ENCODE assay signal across 8 mouse cellular contexts in the genomic region with DNA sequence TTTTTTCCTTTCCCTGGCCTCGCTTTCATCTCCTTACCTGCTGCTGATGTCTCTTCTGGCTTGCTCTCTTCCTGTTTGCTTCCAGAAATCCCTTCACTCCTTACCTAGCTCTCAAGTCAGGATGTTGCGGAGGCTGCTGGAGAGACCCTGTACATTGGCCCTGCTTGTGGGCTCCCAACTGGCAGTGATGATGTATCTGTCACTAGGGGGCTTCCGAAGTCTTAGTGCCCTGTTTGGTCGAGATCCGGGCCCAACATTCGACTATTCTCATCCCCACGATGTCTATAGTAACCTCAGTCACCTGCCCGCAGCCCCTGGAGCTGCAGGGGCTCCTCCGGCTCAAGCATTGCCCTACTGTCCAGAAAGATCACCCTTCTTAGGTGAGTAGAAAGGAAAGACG. TPM values are rescaled to one million over a fixed set of nuclear protein-coding genes. Genes with fewer than 3 reads are reported as not detected.
DNase-seq lines count a peak whose midpoint lies in the region; ATAC-seq lines count a peak whose summit lies in the region.

No protein-coding gene starts in this region.

- peaks cover 12% of the 10 kb centered on the region for H3K4me1 ChIP-seq in heart, embryonic 12.5 days (replicated peaks)
- peaks cover 12% of the 10 kb centered on the region for H3K4me1 ChIP-seq in neural tube, embryonic 12.5 days
- H3K4me1 ChIP-seq in liver, embryonic 13.5 days (replicated peaks), result peaks cover 60% of the 10 kb centered on the region

- no peak for ATAC-seq in heart, embryonic 12.5 days (ENCODE audit: insufficient number of reproducible peaks, low FRiP score)
- no peak for ATAC-seq in neural tube, embryonic 12.5 days (ENCODE audit: low FRiP score, low read depth)
- no peak for ATAC-seq in liver, embryonic 13.5 days (ENCODE audit: low read depth)
- no peak for ATAC-seq in megakaryocyte progenitor cell, adult 5-6 weeks (replicated peaks; ENCODE audit: poor library complexity)

- H3K27ac ChIP-seq in heart, embryonic 12.5 days (ENCODE audit: poor library complexity, severe bottlenecking), result no peak overlapping the region
- no peak overlapping the region for H3K27ac ChIP-seq in neural tube, embryonic 12.5 days
- H3K27ac ChIP-seq in liver, embryonic 13.5 days, result peak overlapping the region; percentile 87

- no peak overlapping the region for H3K4me3 ChIP-seq in heart, embryonic 12.5 days
- no peak overlapping the region for H3K4me3 ChIP-seq in neural tube, embryonic 12.5 days
- H3K4me3 ChIP-seq in liver, embryonic 13.5 days (replicated peaks), result peak overlapping the region; percentile 85

- H3K27me3 ChIP-seq in heart, embryonic 12.5 days (replicated peaks), result no peaks in the 10 kb centered on the region
- H3K27me3 ChIP-seq in neural tube, embryonic 12.5 days (replicated peaks), result no peaks in the 10 kb centered on the region
- H3K27me3 ChIP-seq in liver, embryonic 13.5 days, result no peaks in the 10 kb centered on the region

- H3K9ac ChIP-seq in heart, embryonic 12.5 days, result no peak overlapping the region
- H3K9ac ChIP-seq in neural tube, embryonic 12.5 days, result no peak overlapping the region
- H3K9ac ChIP-seq in liver, embryonic 13.5 days, result peak overlapping the region; percentile 88

- 66% methylated on average over 10 of the region's 10 CpGs for WGBS in heart, embryonic 12.5 days
- 77% methylated on average over 10 of the region's 10 CpGs for WGBS in neural tube, embryonic 12.5 days
- 54% methylated on average over 10 of the region's 10 CpGs for WGBS in liver, embryonic 13.5 days (ENCODE audit: insufficient replicate concordance)

- H3K36me3 ChIP-seq in heart, embryonic 12.5 days, result peaks cover 49% of the 10 kb centered on the region
- peaks cover 48% of the 10 kb centered on the region for H3K36me3 ChIP-seq in neural tube, embryonic 12.5 days
- H3K36me3 ChIP-seq in liver, embryonic 13.5 days, result peaks cover 50% of the 10 kb centered on the region

- no peaks in the 10 kb centered on the region for H3K9me3 ChIP-seq in heart, embryonic 12.5 days (replicated peaks)
- H3K9me3 ChIP-seq in neural tube, embryonic 12.5 days, result no peaks in the 10 kb centered on the region
- H3K9me3 ChIP-seq in liver, embryonic 13.5 days (replicated peaks), result no peaks in the 10 kb centered on the region

- H3K4me2 ChIP-seq in heart, embryonic 12.5 days, result peak overlapping the region; percentile 95; the same call in 1 of the 2 replicates
- peak overlapping the region; percentile 16; the same call in 1 of the 2 replicates for H3K4me2 ChIP-seq in neural tube, embryonic 12.5 days (replicated peaks)
- H3K4me2 ChIP-seq in liver, embryonic 13.5 days, result peak overlapping the region; percentile 88

- DNase-seq in heart, adult 18-20 months, result no peak
- no peak for DNase-seq in neural tube, embryonic 10.5 days (ENCODE audit: extremely low spot score, low spot score)
- no peak for DNase-seq in liver, embryonic 13.5 days
- no peak for DNase-seq in left cerebral cortex, adult 8-10 months (ENCODE audit: low spot score in 2 of 2)
- no peak for DNase-seq in layer of hippocampus, adult 11-12 months (ENCODE audit: low spot score)

RNA-seq across cellular contexts. Expression of gene B4galt3, which starts 1.5 kb away (rescaled TPM):
- 49.5 and 56.1 TPM in 2 replicates for polyA plus RNA-seq in heart, embryonic 12.5 days (2016; fragmentation: Nextera tagmentation; extraction: Ambion mirVana)
- total RNA-seq in heart, adult 18-20 months (2021), result 10 to 100 TPM; 18.7 to 19.6 TPM
- polyA plus RNA-seq in neural tube, embryonic 12.5 days (2016; fragmentation: Nextera tagmentation; extraction: Ambion mirVana), result 88.3 and 95.6 TPM in 2 replicates
- polyA plus RNA-seq in liver, embryonic 13.5 days (2015; fragmentation: Nextera tagmentation; extraction: Ambion mirVana), result 24.9 and 26.5 TPM in 2 replicates
- total RNA-seq in megakaryocyte progenitor cell, adult 5-6 weeks (2015), result 14.7 and 16.1 TPM in 2 replicates
- 18.0 and 22.6 TPM in 2 replicates for total RNA-seq in megakaryocyte progenitor cell, adult 5-6 weeks (2017)
- total RNA-seq in left cerebral cortex, adult 8-10 months (2022), result 10 to 100 TPM; 60.7 to 69.2 (median 63.4) TPM

RNA-seq across cellular contexts. Expression of gene Ppox, which starts 9.4 kb away (rescaled TPM):
- 51.7 and 55.4 TPM in 2 replicates for polyA plus RNA-seq in heart, embryonic 12.5 days (2016; fragmentation: Nextera tagmentation; extraction: Ambion mirVana)
- 10 to 100 TPM; 13.1 to 13.6 TPM for total RNA-seq in heart, adult 18-20 months (2021)
- 52.0 and 54.3 TPM in 2 replicates for polyA plus RNA-seq in neural tube, embryonic 12.5 days (2016; fragmentation: Nextera tagmentation; extraction: Ambion mirVana)
- 174 and 175 TPM in 2 replicates for polyA plus RNA-seq in liver, embryonic 13.5 days (2015; fragmentation: Nextera tagmentation; extraction: Ambion mirVana)
- total RNA-seq in megakaryocyte progenitor cell, adult 5-6 weeks (2015), result 18.0 and 20.2 TPM in 2 replicates
- total RNA-seq in megakaryocyte progenitor cell, adult 5-6 weeks (2017), result 10.3 and 15.0 TPM in 2 replicates
- total RNA-seq in left cerebral cortex, adult 8-10 months (2022), result 10 to 100 TPM; 29.1 to 35.0 (median 30.4) TPM

RNA-seq across cellular contexts. Expression of gene Usp21, which starts 16.2 kb away (rescaled TPM):
- 55.1 and 55.7 TPM in 2 replicates for polyA plus RNA-seq in heart, embryonic 12.5 days (2016; fragmentation: Nextera tagmentation; extraction: Ambion mirVana)
- 10 to 100 TPM; 17.7 to 20.9 TPM for total RNA-seq in heart, adult 18-20 months (2021)
- polyA plus RNA-seq in neural tube, embryonic 12.5 days (2016; fragmentation: Nextera tagmentation; extraction: Ambion mirVana), result 103 and 111 TPM in 2 replicates
- 25.8 and 26.7 TPM in 2 replicates for polyA plus RNA-seq in liver, embryonic 13.5 days (2015; fragmentation: Nextera tagmentation; extraction: Ambion mirVana)
- total RNA-seq in megakaryocyte progenitor cell, adult 5-6 weeks (2015), result 36.0 and 38.2 TPM in 2 replicates
- 18.7 and 24.5 TPM in 2 replicates for total RNA-seq in megakaryocyte progenitor cell, adult 5-6 weeks (2017)
- total RNA-seq in left cerebral cortex, adult 8-10 months (2022), result 10 to 100 TPM; 46.5 to 56.3 (median 50.5) TPM

RNA-seq across cellular contexts. Expression of gene Ndufs2, which starts 20.4 kb away (rescaled TPM):
- 443 and 471 TPM in 2 replicates for polyA plus RNA-seq in heart, embryonic 12.5 days (2016; fragmentation: Nextera tagmentation; extraction: Ambion mirVana)
- 1,000 to 10,000 TPM; 1,592 to 1,593 TPM for total RNA-seq in heart, adult 18-20 months (2021)
- polyA plus RNA-seq in neural tube, embryonic 12.5 days (2016; fragmentation: Nextera tagmentation; extraction: Ambion mirVana), result 233 and 247 TPM in 2 replicates
- polyA plus RNA-seq in liver, embryonic 13.5 days (2015; fragmentation: Nextera tagmentation; extraction: Ambion mirVana), result 152 and 167 TPM in 2 replicates
- 255 and 280 TPM in 2 replicates for total RNA-seq in megakaryocyte progenitor cell, adult 5-6 weeks (2015)
- total RNA-seq in megakaryocyte progenitor cell, adult 5-6 weeks (2017), result 323 and 395 TPM in 2 replicates
- 100 to 1,000 TPM; 285 to 306 (median 298) TPM for total RNA-seq in left cerebral cortex, adult 8-10 months (2022)

RNA-seq across cellular contexts. Expression of gene Adamts4, which starts 21.4 kb away (rescaled TPM):
- 2.2 and 3.1 TPM in 2 replicates for polyA plus RNA-seq in heart, embryonic 12.5 days (2016; fragmentation: Nextera tagmentation; extraction: Ambion mirVana)
- 1 to 10 TPM in 1 of 2 experiments, under 1 TPM in 1; 0.57 to 1.2 TPM for total RNA-seq in heart, adult 18-20 months (2021)
- polyA plus RNA-seq in neural tube, embryonic 12.5 days (2016; fragmentation: Nextera tagmentation; extraction: Ambion mirVana), result 6.2 and 6.3 TPM in 2 replicates
- 0.43 and 0.46 TPM in 2 replicates for polyA plus RNA-seq in liver, embryonic 13.5 days (2015; fragmentation: Nextera tagmentation; extraction: Ambion mirVana)
- total RNA-seq in megakaryocyte progenitor cell, adult 5-6 weeks (2015), result not detected in 2 replicates
- total RNA-seq in megakaryocyte progenitor cell, adult 5-6 weeks (2017), result not detected in 2 replicates
- total RNA-seq in left cerebral cortex, adult 8-10 months (2022), result 10 to 100 TPM; 13.0 to 14.1 (median 13.3) TPM

Comparison
In these comparisons a context has a peak if more than half of its experiments do, and no peak if none do; other contexts are left out.
1. H3K4me2 ChIP-seq: peak in every context shown above with its lines; median percentile 95 in heart, embryonic 12.5 days; 88 in liver, embryonic 13.5 days; 16 in neural tube, embryonic 12.5 days.